Mouse (Mus musculus) ES-E14 (cell line): Measurements from ENCODE around the gene Hexdc. TPM values are rescaled to one million over a fixed set of nuclear protein-coding genes. Genes with fewer than 3 reads are reported as not detected.

Experiments used
- DNase-seq: peaks from one replicate; pipeline ENCODE4 v3.0.0-alpha.2; 2013; ENCODE audit warnings: low read depth, low spot score
- H3K27ac ChIP-seq: 2 replicates; pipeline ENCODE4 v1.5.1; 2012; ENCODE audit warnings: low read depth, mild to moderate bottlenecking, low read length, moderate library complexity, mixed read lengths; ENCODE audit not compliant: poor library complexity, insufficient read depth, severe bottlenecking
- H3K36me3 ChIP-seq: 2 replicates; pipeline ENCODE4 v1.6.1; 2012; ENCODE audit warnings: mild to moderate bottlenecking, low read length, moderate library complexity, mixed read lengths; ENCODE audit not compliant: control insufficient read depth, poor library complexity, insufficient read depth, severe bottlenecking
- H3K4me1 ChIP-seq, 2 experiments: fragments of 150-350 bp in 1 of 2; sonication (generic) in 1 of 2; 2 replicates each; pipeline ENCODE4 v1.6.1; 2012; ENCODE audit warnings: low read length in 2 of 2, mild to moderate bottlenecking in 1 of 2, mixed read lengths in 1 of 2; ENCODE audit not compliant: control insufficient read depth in 2 of 2, insufficient read depth in 2 of 2, poor library complexity in 1 of 2
- H3K4me3 ChIP-seq, 2 experiments: fragments of 150-350 bp in 1 of 2; sonication (generic) in 1 of 2; 2 replicates each; pipeline ENCODE4 v1.5.1; 2012; ENCODE audit warnings: low read length in 2 of 2, low read depth in 1 of 2, mild to moderate bottlenecking in 1 of 2, mixed read lengths in 1 of 2; ENCODE audit not compliant: insufficient read depth in 1 of 2, poor library complexity in 1 of 2, severe bottlenecking in 1 of 2
- H3K9ac ChIP-seq: 2 replicates; pipeline ENCODE4 v1.6.1; 2012; ENCODE audit warnings: low read depth, mild to moderate bottlenecking, low read length, mixed read lengths; ENCODE audit not compliant: poor library complexity, insufficient read depth, severe bottlenecking
- H3K9me3 ChIP-seq: fragments of 150-350 bp; sonication (generic); 2 replicates; pipeline ENCODE4 v1.6.1; 2012; ENCODE audit warnings: low read depth, mild to moderate bottlenecking, low read length; ENCODE audit not compliant: control insufficient read depth, insufficient read depth
- CHD2 ChIP-seq: IDR thresholded peaks from 2 replicates; pipeline ENCODE4 v1.6.1; 2014; ENCODE audit warnings: mild to moderate bottlenecking, low read depth, low read length, inconsistent platforms
- HCFC1 ChIP-seq: IDR thresholded peaks from 2 replicates; pipeline ENCODE4 v1.6.1; 2012; ENCODE audit warnings: low read length, inconsistent platforms, borderline replicate concordance; ENCODE audit not compliant: insufficient read depth
- MAFK ChIP-seq: IDR thresholded peaks from 2 replicates; pipeline ENCODE4 v1.6.1; 2014; ENCODE audit warnings: mild to moderate bottlenecking, low read depth, low read length, inconsistent platforms; ENCODE audit not compliant: insufficient read depth
- ZC3H11A ChIP-seq: IDR thresholded peaks from 2 replicates; pipeline ENCODE4 v1.6.1; 2012; ENCODE audit warnings: low read depth, mild to moderate bottlenecking, inconsistent platforms, low read length, borderline replicate concordance
- ZNF384 ChIP-seq: IDR thresholded peaks from 2 replicates; pipeline ENCODE4 v1.6.1; 2012; ENCODE audit warnings: low read depth, low read length, inconsistent platforms
- in situ Hi-C, 2 experiments: fragments of 600-800 bp; cut with MboI; formaldehyde crosslinking; loops; one replicate each; pipeline ENCODE4 v1.15.1; 2025; ENCODE audit warnings: low sequenced_read_pairs in 2 of 2, inconsistent platforms in 1 of 2; ENCODE audit not compliant: unreplicated experiment in 2 of 2
- total RNA-seq: library from RNA; depleted of rRNA; stranded (reverse); fragments of 300-350 nt; gene quantifications from 2 replicates; pipeline ENCODE4 v1.2.3, GENCODE M21; 2012; rRNA removed

Hexdc gene
- total RNA-seq, 1 experiment = 15.5 TPM

DNA sequence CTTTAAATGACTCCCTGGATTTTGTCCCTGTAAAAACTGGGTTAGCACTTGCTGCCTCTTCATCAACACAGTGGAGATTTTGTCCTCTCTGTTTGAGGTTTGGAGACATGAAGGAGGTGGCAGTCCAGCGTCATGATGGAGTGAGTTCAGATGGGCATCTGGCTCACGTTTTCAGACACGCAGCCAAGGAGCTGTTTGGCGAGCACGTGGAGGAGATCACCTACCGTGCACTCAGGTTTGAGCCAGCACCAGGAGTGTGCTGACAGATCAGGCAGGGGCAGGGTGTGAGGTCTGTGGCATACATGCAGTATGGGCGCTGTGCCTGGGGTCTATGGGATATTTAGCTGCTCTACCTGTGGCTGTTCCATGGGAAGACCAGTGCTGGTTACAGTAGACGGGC lies 46.0 kb downstream of the Hexdc start:
- TF ChIP-seq MAFK (no peak), ZNF384 (no peak), CHD2 (no peak), HCFC1 (no peak), ZC3H11A (no peak)
- in situ Hi-C loops = no loop called here
- H3K36me3 ChIP-seq = no peaks in the 10 kb centered on the region; the same call in 1 of the 2 replicates
- H3K27ac ChIP-seq = no peak overlapping the region
- no peak overlapping the region for H3K4me3 ChIP-seq
- peaks cover 0 to 5% of the 10 kb centered on the region in 2 experiments; a peak in 1 of 4 replicates for H3K4me1 ChIP-seq
- H3K9me3 ChIP-seq = no peaks in the 10 kb centered on the region
- no peak for DNase-seq
- H3K9ac ChIP-seq = no peak overlapping the region

DNA sequence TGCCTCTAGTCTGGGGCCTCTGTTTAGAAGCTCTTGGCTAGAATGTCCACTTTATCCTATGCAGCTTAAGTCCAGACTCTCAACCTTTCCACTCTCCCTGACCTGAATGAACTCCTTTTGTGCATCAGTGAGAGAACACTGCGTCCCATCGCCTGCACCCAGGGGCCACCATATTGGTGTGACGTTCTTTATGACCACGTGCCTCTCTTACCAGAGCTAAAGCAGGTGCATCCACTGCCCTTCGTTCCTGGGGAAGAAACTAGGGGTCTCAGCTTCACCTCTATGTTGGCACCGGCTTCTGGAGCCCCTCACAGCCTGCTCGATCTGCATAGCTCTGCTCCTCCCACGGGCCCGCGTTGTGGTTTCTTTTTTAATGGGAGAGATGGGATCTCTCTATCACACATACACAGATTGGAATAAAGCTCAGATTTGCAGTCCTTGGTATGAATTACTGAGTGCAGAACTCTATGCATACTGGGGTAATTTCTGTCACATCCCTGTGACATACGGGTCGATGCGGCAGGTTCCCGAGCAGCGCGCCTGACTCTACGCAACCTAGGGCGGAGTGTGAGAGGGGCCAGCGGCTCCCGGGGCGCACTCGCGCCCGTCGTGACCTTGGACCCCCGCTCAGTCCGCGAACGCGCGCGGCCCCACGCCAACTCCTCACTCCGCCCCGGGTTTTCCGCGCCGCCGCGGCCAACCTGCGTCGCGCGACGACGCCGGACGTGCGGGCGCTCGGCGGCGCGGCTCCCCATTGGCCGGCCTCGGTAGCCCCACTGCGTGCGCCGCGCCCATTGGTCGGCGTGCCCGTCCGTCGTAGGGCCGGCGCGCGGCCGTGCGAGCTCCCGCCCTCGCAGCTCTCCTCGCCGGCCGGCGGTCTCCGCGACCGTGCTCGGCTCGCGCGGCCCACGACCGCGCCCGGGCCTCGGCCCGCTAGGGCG lies 55.2 kb downstream of the Hexdc start, which contains the start of gene Foxk2:
Gene Foxk2, plus strand, starts transcription at position 831 of the 941 bp plus-strand sequence.
- peaks cover 9% of the 10 kb centered on the region; the same call in 1 of the 2 replicates for H3K36me3 ChIP-seq
- in situ Hi-C loops = no loop called here

DNA sequence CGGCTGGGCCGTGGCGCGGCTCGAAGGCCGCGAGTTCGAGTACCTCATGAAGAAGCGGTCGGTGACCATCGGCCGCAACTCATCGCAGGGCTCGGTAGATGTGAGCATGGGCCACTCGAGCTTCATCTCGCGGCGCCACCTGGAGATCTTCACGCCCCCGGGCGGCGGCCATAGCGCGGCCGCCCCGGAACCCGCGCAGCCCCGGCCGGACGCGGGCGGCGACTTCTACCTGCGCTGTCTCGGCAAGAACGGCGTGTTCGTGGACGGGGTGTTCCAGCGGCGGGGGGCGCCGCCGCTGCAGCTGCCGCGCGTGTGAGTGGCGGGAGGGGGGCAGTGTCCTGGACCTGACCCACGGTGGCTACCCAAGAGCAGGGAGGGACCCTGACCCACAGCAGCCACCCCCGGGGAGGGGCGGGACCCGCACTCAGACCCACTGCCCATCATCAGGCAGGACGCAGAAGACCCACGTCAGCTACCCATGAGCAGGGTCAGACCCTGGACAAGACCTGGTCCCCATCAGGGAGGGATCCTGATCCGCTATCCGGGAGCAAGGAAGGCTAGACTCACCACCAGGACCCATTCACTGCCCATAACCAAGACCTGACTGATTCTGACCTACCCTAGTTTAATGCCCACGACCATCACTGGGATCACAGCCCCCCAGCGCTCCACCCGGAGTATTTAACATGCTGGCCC lies 56.1 kb downstream of the Hexdc start:
- H3K4me3 ChIP-seq = peak overlapping the region; percentile 77 to 91
- H3K9me3 ChIP-seq = no peaks in the 10 kb centered on the region
- no peak for DNase-seq
- H3K36me3 ChIP-seq = peaks cover 9% of the 10 kb centered on the region; the same call in 1 of the 2 replicates
- TF ChIP-seq ZNF384 (no peak), HCFC1 (no peak), MAFK (no peak), CHD2 (no peak), ZC3H11A (no peak)
- in situ Hi-C loops = no loop called here
- no peak overlapping the region; the same call in 1 of the 2 replicates for H3K27ac ChIP-seq
- H3K9ac ChIP-seq = peak overlapping the region; percentile 93
- H3K4me1 ChIP-seq = peaks cover 1 to 5% of the 10 kb centered on the region in 2 experiments; a peak in 2 of 4 replicates

More for the DNA sequence above, 55.2 kb downstream of the Hexdc start, which contains the start of gene Foxk2:
- Histone ChIP-seq H3K27ac (no peak within 1 kb of the TSS; the same call in 1 of the 2 replicates), H3K4me1 (peaks cover 1 to 5% of the 10 kb centered on the region in 2 experiments; a peak in 2 of 4 replicates), H3K4me3 (peak within 1 kb of the TSS; percentile 77 to 91), H3K9me3 (no peaks in the 10 kb centered on the region), H3K9ac (peak within 1 kb of the TSS; percentile 93)
- peak; percentile 69 for DNase-seq
- TF ChIP-seq ZNF384 (no peak), ZC3H11A (no peak), MAFK (no peak), HCFC1 (0 out of 2 replicates have a peak, but pooled peaks have one; percentile 39), CHD2 (no peak)

DNA sequence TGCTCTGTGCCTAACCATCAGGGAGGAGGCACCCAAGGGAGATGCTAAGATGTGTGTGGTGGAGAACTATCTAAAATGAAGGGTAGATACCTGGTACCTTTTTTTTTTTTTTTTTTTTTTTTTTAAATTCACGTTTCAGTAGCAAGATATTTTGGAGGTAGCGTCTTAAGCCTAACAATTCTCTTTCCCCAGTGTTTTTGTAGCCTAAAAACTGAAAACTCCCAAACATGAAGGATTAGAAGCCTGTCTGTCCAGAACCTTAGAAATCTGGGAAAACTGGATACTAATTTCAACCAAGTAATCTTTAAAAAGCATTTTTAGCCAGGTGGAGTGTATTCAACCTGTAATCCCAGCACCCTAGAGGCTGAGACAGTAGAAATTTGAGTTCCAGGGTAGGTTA lies 56.8 kb downstream of the Hexdc start:
- Histone ChIP-seq H3K27ac (no peak overlapping the region), H3K36me3 (peaks cover 10% of the 10 kb centered on the region; the same call in 1 of the 2 replicates), H3K9me3 (no peaks in the 10 kb centered on the region), H3K9ac (peak overlapping the region; percentile 93), H3K4me1 (peaks cover 1 to 5% of the 10 kb centered on the region in 2 experiments; a peak in 2 of 4 replicates), H3K4me3 (peak overlapping the region; percentile 77 to 91)
- in situ Hi-C loops = no loop called here
- TF ChIP-seq ZC3H11A = no peak
- TF ChIP-seq ZNF384 = peak; percentile 51
- DNase-seq = no peak

Other genes with a start within 250 kb of the Hexdc start
- 50.8 and 60.7 TPM in 2 replicates for gene Csnk1d, start 213.1 kb upstream of the Hexdc start, total RNA-seq
- 0.27 and 0.63 TPM in 2 replicates for gene Cd7, start 165.0 kb upstream of the Hexdc start, total RNA-seq
- not detected in 2 replicates for gene Sectm1b, start 140.9 kb upstream of the Hexdc start, total RNA-seq
- not detected in 2 replicates for gene Sectm1a, start 123.2 kb upstream of the Hexdc start, total RNA-seq
- gene Tex19.2, start 85.8 kb upstream of the Hexdc start, total RNA-seq = 2.9 and 6.5 TPM in 2 replicates
- 96.7 and 193 TPM in 2 replicates for gene Tex19.1, start 58.3 kb upstream of the Hexdc start, total RNA-seq
- gene Uts2r, start 44.2 kb upstream of the Hexdc start, total RNA-seq = 0.26 and 0.80 TPM in 2 replicates
- gene Ogfod3, start 278 bp downstream of the Hexdc start, total RNA-seq = 16.3 and 23.2 TPM in 2 replicates
- 20.8 and 29.3 TPM in 2 replicates for gene Cybc1, start 24.9 kb downstream of the Hexdc start, total RNA-seq
- gene Narf, start 32.8 kb downstream of the Hexdc start, total RNA-seq = 10.9 and 11.7 TPM in 2 replicates
- 19.1 and 23.2 TPM in 2 replicates for gene Foxk2, start 55.6 kb downstream of the Hexdc start, total RNA-seq
- 50.5 and 71.8 TPM in 2 replicates for gene Wdr45b, start 150.0 kb downstream of the Hexdc start, total RNA-seq
- not detected in 2 replicates for gene Rab40b, start 183.8 kb downstream of the Hexdc start, total RNA-seq
- gene Fn3krp, start 217.0 kb downstream of the Hexdc start, total RNA-seq = 6.2 and 9.9 TPM in 2 replicates
- gene Fn3k, start 230.5 kb downstream of the Hexdc start, total RNA-seq = 0.16 and 0.18 TPM in 2 replicates
- gene Tbcd, start 247.5 kb downstream of the Hexdc start, total RNA-seq = 68.6 and 70.6 TPM in 2 replicates